Mouse (Mus musculus) neural tube, embryonic 12.5 days (tissue): ENCODE measurements around the gene Schip1. TPM values are rescaled to one million over a fixed set of nuclear protein-coding genes. Genes with fewer than 3 reads are reported as not detected.

Source experiments
- ATAC-seq: fragments of 200-750 bp; cut with Nextera tagmentation; 2 replicates; pipeline ENCODE4 v1.8.0; 2017; ENCODE audit warnings: low read depth, mild to moderate bottlenecking, moderate TSS enrichment, moderate library complexity; ENCODE audit not compliant: low FRiP score
- H3K27ac ChIP-seq: fragments of 300-500 bp; sonication (generic); 2 replicates; pipeline ENCODE4 v1.5.1; 2016
- H3K27me3 ChIP-seq: fragments of 300-500 bp; sonication (generic); replicated peaks from 2 replicates; pipeline ENCODE4 v1.6.1; 2016; ENCODE audit warnings: mild to moderate bottlenecking
- H3K36me3 ChIP-seq: fragments of 300-500 bp; sonication (generic); 2 replicates; pipeline ENCODE4 v1.6.1; 2016; ENCODE audit warnings: mild to moderate bottlenecking
- H3K4me1 ChIP-seq: fragments of 300-500 bp; sonication (generic); 2 replicates; pipeline ENCODE4 v1.6.1; 2016
- H3K4me2 ChIP-seq: fragments of 300-500 bp; sonication (generic); replicated peaks from 2 replicates; pipeline ENCODE4 v1.6.1; 2016; ENCODE audit warnings: mild to moderate bottlenecking
- H3K4me3 ChIP-seq: fragments of 300-500 bp; sonication (generic); 2 replicates; pipeline ENCODE4 v1.5.1; 2016
- H3K9ac ChIP-seq: fragments of 300-500 bp; sonication (generic); 2 replicates; pipeline ENCODE4 v1.6.1; 2016; ENCODE audit warnings: mild to moderate bottlenecking
- H3K9me3 ChIP-seq: fragments of 300-500 bp; sonication (generic); 2 replicates; pipeline ENCODE4 v1.6.1; 2016; ENCODE audit warnings: mild to moderate bottlenecking
- WGBS: fragments of 180-500 bp; shearing (Covaris S2); methylation state at CpG from one replicate; pipeline ENCODE4 v1.1.7; 2016; 5-methylcytosine and 5-hydroxymethylcytosine counted together
- polyA plus RNA-seq: library from polyadenylated mRNA; unstranded; fragments of >200 nt; fragmentation: Nextera tagmentation; extraction: Ambion mirVana; gene quantifications from 2 replicates; pipeline ENCODE4 v1.2.1, GENCODE M21; 2016

The Schip1 gene
- polyA plus RNA-seq, 1 experiment from 2014 or later: 113 TPM

DNA sequence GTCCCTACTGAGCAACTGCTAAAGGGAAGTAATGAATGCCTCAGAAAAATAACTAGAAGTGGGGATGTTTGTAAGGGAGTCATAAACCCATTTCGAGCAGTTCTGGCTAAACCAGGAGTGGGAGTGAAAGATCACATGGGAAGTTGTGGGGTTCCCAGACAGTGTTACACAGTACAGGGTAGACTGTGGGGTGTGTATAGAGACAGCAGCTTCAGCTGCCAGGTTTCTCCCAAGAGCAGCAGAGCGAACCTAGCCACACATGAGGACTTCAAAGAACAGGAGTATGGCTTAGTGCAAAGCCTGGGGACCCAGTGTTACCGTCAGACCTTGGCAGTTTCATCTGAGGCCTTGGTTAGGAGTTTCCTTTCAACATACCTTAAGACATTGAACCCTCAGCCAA is 568.1 kb downstream of the Schip1 start:
- H3K4me2 ChIP-seq: no peak overlapping the region
- no peak overlapping the region for H3K4me3 ChIP-seq
- no peak overlapping the region for H3K27ac ChIP-seq
- H3K9ac ChIP-seq: no peak overlapping the region
- no peak for ATAC-seq
- no peaks in the 10 kb centered on the region; the same call in 1 of the 2 replicates for H3K4me1 ChIP-seq
- 83% methylated on average over 3 of the region's 3 CpGs for WGBS
- 0 out of 2 replicates have a peak, but pooled peaks cover 11% of the 10 kb centered on the region for H3K36me3 ChIP-seq
- H3K27me3 ChIP-seq: no peaks in the 10 kb centered on the region
- H3K9me3 ChIP-seq: no peaks in the 10 kb centered on the region

DNA sequence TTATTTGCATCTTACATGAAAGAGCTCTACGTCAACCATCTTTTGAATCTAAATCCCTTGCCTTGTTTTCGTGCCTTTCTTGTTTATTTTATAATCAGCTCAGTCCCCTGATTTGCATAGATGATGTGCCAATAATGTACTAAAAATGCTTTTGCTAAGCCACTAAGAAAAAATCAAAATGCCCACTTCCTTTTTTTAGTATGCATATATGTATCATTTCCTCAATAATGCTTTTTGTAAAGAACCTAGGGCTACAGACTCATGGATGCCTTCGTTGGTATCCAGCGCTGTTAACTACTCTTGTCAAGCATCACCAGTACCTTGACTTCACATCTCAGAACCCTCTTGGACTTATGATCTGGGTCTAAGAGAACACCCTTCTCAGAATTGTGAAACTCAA is 569.0 kb downstream of the Schip1 start:
- no peak overlapping the region for H3K27ac ChIP-seq
- 0 out of 2 replicates have a peak, but pooled peaks cover 6% of the 10 kb centered on the region for H3K36me3 ChIP-seq
- H3K4me3 ChIP-seq: no peak overlapping the region
- H3K9me3 ChIP-seq: no peaks in the 10 kb centered on the region
- ATAC-seq: no peak
- H3K9ac ChIP-seq: no peak overlapping the region
- H3K27me3 ChIP-seq: no peaks in the 10 kb centered on the region
- 92% methylated on average over 4 of the region's 4 CpGs for WGBS
- H3K4me1 ChIP-seq: no peaks in the 10 kb centered on the region; the same call in 1 of the 2 replicates
- H3K4me2 ChIP-seq: no peak overlapping the region

DNA sequence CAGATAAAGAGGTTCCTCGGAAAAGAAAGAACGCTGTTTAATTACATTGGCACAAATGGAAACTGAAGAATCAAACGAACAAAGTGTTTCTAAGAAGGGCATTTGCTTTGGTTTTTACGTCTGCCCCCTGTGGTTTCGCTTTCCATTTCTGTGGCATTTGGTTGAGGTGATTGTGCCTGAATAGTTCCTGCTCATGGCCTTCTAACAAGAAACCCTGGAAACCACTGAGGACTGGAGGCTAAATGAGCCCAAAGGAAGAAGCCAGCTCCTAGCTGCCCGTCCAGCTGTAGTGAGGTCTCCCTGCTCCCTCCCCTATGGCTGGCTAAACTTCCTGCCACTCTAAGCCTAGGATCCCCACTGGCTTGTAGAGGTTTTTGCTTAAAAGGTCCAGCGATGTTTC is 573.4 kb downstream of the Schip1 start:
- Histone ChIP-seq H3K4me2 (no peak overlapping the region), H3K36me3 (no peaks in the 10 kb centered on the region), H3K9ac (no peak overlapping the region), H3K4me1 (no peaks in the 10 kb centered on the region; the same call in 1 of the 2 replicates), H3K27me3 (no peaks in the 10 kb centered on the region), H3K27ac (no peak overlapping the region), H3K4me3 (no peak overlapping the region), H3K9me3 (no peaks in the 10 kb centered on the region)
- 21% methylated on average over 7 of the region's 7 CpGs for WGBS
- no peak for ATAC-seq

DNA sequence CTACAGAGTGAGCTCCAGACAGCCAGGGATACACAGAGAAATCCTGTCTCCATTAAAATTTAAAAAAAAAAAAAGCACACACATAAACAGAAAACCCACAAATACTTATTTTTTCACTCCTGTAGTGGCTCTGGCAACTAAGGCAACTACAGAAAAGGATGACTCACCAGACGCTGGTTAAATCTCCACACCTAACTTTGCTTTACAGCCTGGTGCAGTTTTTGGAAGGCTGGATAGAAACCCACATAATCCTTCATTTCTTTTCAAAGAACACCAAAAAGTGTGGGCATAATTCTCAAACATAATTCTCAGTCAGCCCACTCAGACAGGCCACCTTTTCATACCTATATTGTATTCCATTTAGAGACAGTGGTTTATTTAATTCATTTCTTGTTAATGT is 574.1 kb downstream of the Schip1 start:
- Histone ChIP-seq H3K4me2 (no peak overlapping the region), H3K9ac (no peak overlapping the region), H3K4me1 (no peaks in the 10 kb centered on the region; the same call in 1 of the 2 replicates), H3K36me3 (no peaks in the 10 kb centered on the region), H3K4me3 (no peak overlapping the region), H3K27me3 (no peaks in the 10 kb centered on the region), H3K27ac (no peak overlapping the region), H3K9me3 (no peaks in the 10 kb centered on the region)
- no peak for ATAC-seq
- WGBS: 89% methylated on average over 1 of the region's 1 CpGs

DNA sequence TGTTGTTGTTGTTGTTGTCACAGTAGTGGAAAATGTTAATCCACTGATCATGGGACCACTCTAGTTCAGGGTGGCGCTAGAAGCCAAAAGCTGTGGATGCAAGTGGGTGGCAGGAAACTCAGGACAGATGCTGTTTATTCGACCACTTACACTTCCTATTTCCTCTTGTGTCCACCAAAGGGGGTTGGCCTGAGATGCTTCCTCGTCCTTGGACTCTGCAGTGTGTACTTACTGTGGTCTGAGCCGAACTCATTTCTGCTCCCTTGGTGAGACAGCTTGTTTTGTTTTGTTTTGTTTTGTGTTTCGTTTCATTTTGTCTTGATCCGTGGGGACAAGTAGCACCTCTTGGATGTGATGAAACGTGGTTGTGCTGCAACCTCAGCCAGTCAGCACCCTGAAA is 578.3 kb downstream of the Schip1 start:
- Histone ChIP-seq H3K9me3 (no peaks in the 10 kb centered on the region), H3K4me3 (no peak overlapping the region), H3K27ac (no peak overlapping the region), H3K9ac (no peak overlapping the region), H3K4me1 (no peaks in the 10 kb centered on the region; the same call in 1 of the 2 replicates), H3K27me3 (no peaks in the 10 kb centered on the region), H3K36me3 (no peaks in the 10 kb centered on the region), H3K4me2 (no peak overlapping the region)
- ATAC-seq: no peak
- WGBS: 83% methylated on average over 7 of the region's 7 CpGs

DNA sequence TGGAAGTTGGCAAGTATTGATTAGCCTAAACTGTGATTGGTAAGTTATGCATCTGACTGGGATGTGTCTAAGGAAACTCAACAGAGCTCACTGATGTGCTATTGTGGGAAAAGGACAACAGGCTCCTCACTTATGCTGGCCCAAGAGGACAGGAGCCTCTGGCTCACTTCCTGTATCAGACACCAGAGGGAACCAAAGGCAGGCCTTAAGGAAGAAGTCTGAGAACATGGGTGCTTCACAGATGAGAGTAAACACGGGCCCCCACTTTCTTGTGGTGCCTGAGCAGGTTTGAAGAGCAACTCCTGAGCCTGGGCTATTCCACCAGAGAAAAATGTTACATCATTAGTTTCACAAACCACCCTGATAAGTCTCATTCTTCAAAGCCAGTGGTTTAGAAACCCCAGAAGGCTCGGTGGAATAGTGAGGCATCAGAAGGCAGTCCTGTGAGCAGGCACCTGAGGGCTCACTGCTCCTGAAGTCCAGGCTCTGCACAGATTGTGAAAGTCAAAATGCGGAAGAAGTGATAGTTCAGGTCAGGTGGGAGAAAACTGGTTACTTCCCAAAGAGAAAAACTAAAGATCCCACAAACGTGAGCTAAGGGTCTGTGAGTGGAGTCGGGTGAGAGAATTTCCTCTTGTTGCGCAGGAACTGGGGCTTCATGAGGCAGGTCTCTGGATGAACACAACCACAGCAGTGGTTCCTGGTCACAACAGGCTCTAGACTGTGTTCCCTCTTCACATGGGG is 582.0 kb downstream of the Schip1 start:
- H3K4me1 ChIP-seq: no peaks in the 10 kb centered on the region

DNA sequence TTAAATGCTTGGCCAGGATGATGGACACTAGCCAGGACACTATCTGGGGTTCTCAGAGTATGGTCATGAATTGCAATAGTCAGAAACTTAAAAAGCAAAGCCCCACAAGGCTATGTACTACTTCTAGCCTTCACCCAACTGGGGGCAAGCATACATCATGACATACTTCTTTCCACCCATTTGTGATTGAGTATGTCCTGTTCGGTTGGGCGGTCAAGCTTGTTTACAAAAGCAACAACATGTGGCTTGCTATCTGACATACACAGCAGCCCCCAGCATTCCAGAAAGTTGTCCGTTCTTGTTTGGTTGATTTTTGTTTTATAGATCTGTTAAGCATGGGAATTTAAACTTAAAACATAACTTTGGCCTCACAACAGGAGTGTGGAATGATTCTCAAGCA is 582.7 kb downstream of the Schip1 start:
- Histone ChIP-seq H3K4me3 (no peak overlapping the region), H3K27ac (no peak overlapping the region), H3K9ac (no peak overlapping the region), H3K36me3 (no peaks in the 10 kb centered on the region), H3K27me3 (no peaks in the 10 kb centered on the region), H3K4me1 (no peaks in the 10 kb centered on the region), H3K9me3 (no peaks in the 10 kb centered on the region), H3K4me2 (no peak overlapping the region)
- WGBS: 91% methylated on average over 3 of the region's 3 CpGs
- ATAC-seq: no peak

More for the DNA sequence above, 582.0 kb downstream of the Schip1 start:
- no peaks in the 10 kb centered on the region for H3K27me3 ChIP-seq
- WGBS: 87% methylated on average over 6 of the region's 6 CpGs
- H3K36me3 ChIP-seq: no peaks in the 10 kb centered on the region
- no peak overlapping the region for H3K27ac ChIP-seq
- H3K4me2 ChIP-seq: no peak overlapping the region
- H3K9me3 ChIP-seq: no peaks in the 10 kb centered on the region
- no peak for ATAC-seq
- H3K4me3 ChIP-seq: no peak overlapping the region
- no peak overlapping the region for H3K9ac ChIP-seq

DNA sequence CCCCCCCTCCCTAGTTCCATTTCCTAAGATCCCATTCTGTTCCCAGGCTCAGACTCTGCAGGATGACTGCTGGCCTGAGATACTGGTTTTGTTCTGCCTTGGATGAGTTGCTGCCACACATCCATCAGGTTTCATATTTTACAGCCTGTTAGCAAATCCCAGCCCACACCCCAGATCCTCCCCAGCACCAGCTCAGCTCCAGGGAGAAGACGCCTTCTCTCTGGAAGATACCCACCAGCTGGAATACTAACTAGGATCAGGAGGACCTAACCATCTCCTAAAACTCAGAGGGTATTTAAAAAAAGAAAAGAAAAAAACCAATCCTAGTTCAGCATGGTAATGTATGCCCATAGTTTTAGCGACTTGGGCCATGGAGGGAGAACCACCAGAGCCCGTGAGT is 585.6 kb downstream of the Schip1 start:
- H3K4me3 ChIP-seq: no peak overlapping the region
- H3K27me3 ChIP-seq: no peaks in the 10 kb centered on the region
- no peak overlapping the region for H3K9ac ChIP-seq
- no peak for ATAC-seq
- 92% methylated on average over 3 of the region's 3 CpGs for WGBS
- no peaks in the 10 kb centered on the region for H3K4me1 ChIP-seq
- no peak overlapping the region for H3K4me2 ChIP-seq
- H3K27ac ChIP-seq: no peak overlapping the region
- no peaks in the 10 kb centered on the region for H3K9me3 ChIP-seq
- no peaks in the 10 kb centered on the region for H3K36me3 ChIP-seq

DNA sequence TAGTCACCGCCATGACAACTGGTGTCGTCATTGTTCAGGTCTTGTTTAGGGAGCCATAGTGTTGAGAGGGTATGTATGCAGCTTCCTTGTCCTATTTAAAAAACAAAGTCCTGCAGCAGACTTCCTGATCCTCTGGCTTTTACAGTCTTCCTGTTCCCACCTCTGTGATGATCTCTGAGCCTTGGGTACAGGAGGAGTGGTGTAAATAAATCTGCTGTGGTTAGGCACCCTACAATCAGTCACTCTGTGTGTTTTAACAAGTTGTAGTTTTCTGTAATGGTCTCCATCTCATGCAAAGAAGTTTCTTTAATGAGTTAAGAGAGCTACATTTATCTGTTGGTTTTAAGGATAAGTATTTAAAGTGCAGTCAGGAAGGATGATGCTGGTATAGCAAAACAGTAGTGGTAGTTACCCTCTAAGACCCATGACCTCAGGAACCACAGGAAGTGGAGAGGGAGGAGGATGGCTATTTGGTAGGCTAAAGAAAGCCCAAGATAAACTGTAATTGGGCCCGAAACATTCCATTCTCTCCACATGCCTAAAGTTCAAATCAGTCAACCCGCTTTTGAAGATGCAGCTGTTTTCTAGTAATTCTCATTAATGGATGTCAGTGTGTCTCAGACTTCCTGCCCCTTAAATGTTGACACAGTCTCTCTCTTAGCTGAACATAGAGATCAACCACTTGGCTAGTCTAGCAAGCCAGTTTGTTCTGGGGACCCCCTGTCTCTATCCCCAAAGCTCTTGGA is 592.2 kb downstream of the Schip1 start:
- Histone ChIP-seq H3K4me1 (no peaks in the 10 kb centered on the region), H3K4me2 (no peak overlapping the region), H3K27ac (no peak overlapping the region), H3K9ac (no peak overlapping the region), H3K27me3 (no peaks in the 10 kb centered on the region), H3K4me3 (no peak overlapping the region), H3K9me3 (no peaks in the 10 kb centered on the region), H3K36me3 (no peaks in the 10 kb centered on the region)
- ATAC-seq: no peak
- WGBS: 86% methylated on average over 4 of the region's 4 CpGs

DNA sequence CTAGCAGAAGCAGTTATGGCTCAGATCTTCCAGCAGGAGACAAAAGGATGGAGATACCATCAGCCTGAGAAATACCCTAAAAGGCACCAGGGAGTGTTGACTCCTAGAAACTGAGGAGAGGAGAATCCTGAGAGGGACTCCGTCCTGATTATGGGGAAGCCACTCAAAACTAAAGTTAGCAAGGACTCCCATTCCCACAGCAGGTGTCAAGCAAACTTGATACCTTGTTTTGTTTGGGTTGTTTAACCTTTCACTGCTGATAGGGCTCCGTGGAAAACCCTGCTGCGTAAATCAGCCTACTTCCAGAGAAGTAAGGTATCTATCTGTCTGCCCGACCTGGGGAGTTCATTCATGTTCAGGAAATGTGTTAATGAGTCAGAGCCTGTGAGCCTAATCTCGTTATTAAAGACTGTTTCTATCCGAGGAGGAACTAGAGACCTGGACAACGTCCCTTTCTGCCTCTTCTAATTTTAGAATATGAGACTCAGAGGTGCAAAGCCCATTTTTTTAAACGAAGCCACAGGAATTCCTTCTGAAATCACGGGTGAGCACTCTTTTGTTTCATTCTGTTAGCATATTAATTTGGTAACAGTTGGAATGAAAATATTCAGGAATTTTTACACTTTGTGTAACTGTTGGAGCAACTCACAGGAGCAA is 593.1 kb downstream of the Schip1 start:
- H3K4me1 ChIP-seq: no peaks in the 10 kb centered on the region
- no peak overlapping the region for H3K4me3 ChIP-seq
- no peak overlapping the region for H3K9ac ChIP-seq
- WGBS: 56% methylated on average over 9 of the region's 9 CpGs
- ATAC-seq: no peak
- no peaks in the 10 kb centered on the region for H3K36me3 ChIP-seq
- H3K27me3 ChIP-seq: no peaks in the 10 kb centered on the region
- H3K27ac ChIP-seq: no peak overlapping the region
- H3K9me3 ChIP-seq: no peaks in the 10 kb centered on the region
- H3K4me2 ChIP-seq: no peak overlapping the region

DNA sequence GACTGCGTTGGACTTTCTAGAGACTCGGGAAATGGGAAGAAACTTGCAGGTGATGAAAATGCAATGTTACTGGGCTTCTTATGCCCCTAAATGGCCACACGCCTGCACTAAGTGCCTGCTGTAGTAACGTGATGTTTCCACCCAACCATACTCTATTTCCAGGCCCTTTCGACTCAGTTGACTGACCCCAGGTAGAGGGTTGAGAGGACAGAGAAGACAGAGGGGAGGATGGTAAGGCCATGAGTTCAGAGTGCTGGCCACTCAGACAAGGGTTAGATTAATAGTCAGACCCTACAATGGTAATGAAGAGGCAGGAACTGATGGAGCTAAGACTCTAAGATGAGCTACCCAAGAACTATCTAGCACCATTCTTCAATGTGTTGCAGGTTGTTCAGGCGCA is 595.4 kb downstream of the Schip1 start:
- H3K4me3 ChIP-seq: no peak overlapping the region
- no peak overlapping the region for H3K27ac ChIP-seq
- no peak for ATAC-seq
- H3K36me3 ChIP-seq: no peaks in the 10 kb centered on the region
- 92% methylated on average over 6 of the region's 6 CpGs for WGBS
- H3K27me3 ChIP-seq: no peaks in the 10 kb centered on the region
- H3K4me2 ChIP-seq: no peak overlapping the region
- no peaks in the 10 kb centered on the region for H3K9me3 ChIP-seq
- H3K9ac ChIP-seq: no peak overlapping the region
- H3K4me1 ChIP-seq: peaks cover 4% of the 10 kb centered on the region; the same call in 1 of the 2 replicates

DNA sequence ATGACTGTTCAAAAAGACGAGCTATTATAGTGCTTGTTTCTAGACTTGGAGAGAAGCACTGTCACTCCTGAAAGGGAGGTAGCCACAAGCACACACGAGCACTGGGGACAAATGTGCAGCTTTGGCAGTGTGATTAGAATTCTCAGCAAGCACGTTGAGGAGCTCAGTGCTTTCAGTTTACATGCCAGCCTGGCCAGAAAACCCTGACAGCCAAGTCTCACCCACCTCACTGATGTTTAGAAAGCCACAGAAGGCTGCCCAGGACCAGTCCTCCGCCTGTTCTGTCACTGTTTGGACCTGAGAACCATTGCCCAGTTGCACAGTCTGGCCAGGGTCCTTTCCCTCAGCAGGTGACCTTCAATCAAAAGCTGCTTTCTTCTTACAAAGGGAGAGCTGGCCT is 595.9 kb downstream of the Schip1 start:
- Histone ChIP-seq H3K4me3 (no peak overlapping the region), H3K4me1 (peaks cover 4% of the 10 kb centered on the region; the same call in 1 of the 2 replicates), H3K36me3 (no peaks in the 10 kb centered on the region), H3K27ac (no peak overlapping the region), H3K4me2 (no peak overlapping the region), H3K9me3 (no peaks in the 10 kb centered on the region), H3K9ac (no peak overlapping the region), H3K27me3 (no peaks in the 10 kb centered on the region)
- ATAC-seq: no peak
- 82% methylated on average over 4 of the region's 4 CpGs for WGBS
